Mouse (Mus musculus): ENCODE measurements around the gene Hhipl1. TPM values are rescaled to one million over a fixed set of nuclear protein-coding genes. Genes with fewer than 3 reads are reported as not detected.

Gene Hhipl1
- polyA plus RNA-seq, 1 experiment, result not detected

- peaks cover 58% of the 10 kb centered on the region for H3K4me1 ChIP-seq (ENCODE audit: control insufficient read depth, insufficient read depth, low read length)
- H3K27ac ChIP-seq (ENCODE audit: insufficient read depth, low read depth, low read length), result peak overlapping the region; percentile 55
- H3K4me3 ChIP-seq (ENCODE audit: insufficient read depth, low read depth, low read length), result no peak overlapping the region
Measured at GRCm38 (mm10) chr12:108308363-108308856, 2.3 kb downstream of the Hhipl1 start.

GRCm38 (mm10) chr12:108309116-108309794 lies 3.2 kb downstream of the Hhipl1 start:
- H3K4me3 ChIP-seq (ENCODE audit: insufficient read depth, low read depth, low read length), result no peak overlapping the region
- H3K27ac ChIP-seq (ENCODE audit: insufficient read depth, low read depth, low read length), result peak overlapping the region; percentile 55
- no peak for TF ChIP-seq CTCF (IDR thresholded peaks at IDR 0.05; ENCODE audit: insufficient read depth, low read depth, low read length)
- TF ChIP-seq POLR2A (IDR thresholded peaks at IDR 0.05; ENCODE audit: insufficient read depth, low read depth, low read length), result no peak
- WGBS, result 38% methylated on average over 8 of the region's 8 CpGs
- H3K4me1 ChIP-seq (ENCODE audit: control insufficient read depth, insufficient read depth, low read length), result peaks cover 54% of the 10 kb centered on the region

More at GRCm38 (mm10) chr12:108308363-108308856, 2.3 kb downstream of the Hhipl1 start:
- WGBS, result 83% methylated on average over 16 of the region's 16 CpGs
- TF ChIP-seq CTCF (IDR thresholded peaks at IDR 0.05; ENCODE audit: insufficient read depth, low read depth, low read length) (no peak), POLR2A (IDR thresholded peaks at IDR 0.05; ENCODE audit: insufficient read depth, low read depth, low read length) (no peak)

- 88% methylated on average over 4 of the region's 4 CpGs for WGBS
- Histone ChIP-seq H3K4me3 (ENCODE audit: insufficient read depth, low read depth, low read length) (no peak overlapping the region), H3K27ac (ENCODE audit: insufficient read depth, low read depth, low read length) (peak overlapping the region; percentile 76), H3K4me1 (ENCODE audit: control insufficient read depth, insufficient read depth, low read length) (peaks cover 48% of the 10 kb centered on the region)
- no peak for TF ChIP-seq POLR2A (IDR thresholded peaks at IDR 0.05; ENCODE audit: insufficient read depth, low read depth, low read length)
- no peak for TF ChIP-seq CTCF (IDR thresholded peaks at IDR 0.05; ENCODE audit: insufficient read depth, low read depth, low read length)
Measured at GRCm38 (mm10) chr12:108310041-108310440, 4.0 kb downstream of the Hhipl1 start.

- WGBS, result 39% methylated on average over 7 of the region's 7 CpGs
- H3K4me3 ChIP-seq (ENCODE audit: insufficient read depth, low read depth, low read length), result no peak overlapping the region
- peak overlapping the region; percentile 76 for H3K27ac ChIP-seq (ENCODE audit: insufficient read depth, low read depth, low read length)
- TF ChIP-seq CTCF (IDR thresholded peaks at IDR 0.05; ENCODE audit: insufficient read depth, low read depth, low read length), result no peak
- TF ChIP-seq POLR2A (IDR thresholded peaks at IDR 0.05; ENCODE audit: insufficient read depth, low read depth, low read length), result no peak
- H3K4me1 ChIP-seq (ENCODE audit: control insufficient read depth, insufficient read depth, low read length), result peaks cover 47% of the 10 kb centered on the region
Measured at GRCm38 (mm10) chr12:108310456-108311027, 4.5 kb downstream of the Hhipl1 start.

- no peak for TF ChIP-seq POLR2A (IDR thresholded peaks at IDR 0.05; ENCODE audit: insufficient read depth, low read depth, low read length)
- no peak for TF ChIP-seq CTCF (IDR thresholded peaks at IDR 0.05; ENCODE audit: insufficient read depth, low read depth, low read length)
- H3K27ac ChIP-seq (ENCODE audit: insufficient read depth, low read depth, low read length), result no peak overlapping the region
- H3K4me3 ChIP-seq (ENCODE audit: insufficient read depth, low read depth, low read length), result no peak overlapping the region
- 95% methylated on average over 27 of the region's 27 CpGs for WGBS
- peaks cover 41% of the 10 kb centered on the region for H3K4me1 ChIP-seq (ENCODE audit: control insufficient read depth, insufficient read depth, low read length)
Measured at GRCm38 (mm10) chr12:108311741-108312290, 5.7 kb downstream of the Hhipl1 start.

GRCm38 (mm10) chr12:108312432-108312851 lies 6.4 kb downstream of the Hhipl1 start:
- no peak overlapping the region for H3K27ac ChIP-seq (ENCODE audit: insufficient read depth, low read depth, low read length)
- TF ChIP-seq CTCF (IDR thresholded peaks at IDR 0.05; ENCODE audit: insufficient read depth, low read depth, low read length), result no peak
- no peak for TF ChIP-seq POLR2A (IDR thresholded peaks at IDR 0.05; ENCODE audit: insufficient read depth, low read depth, low read length)
- no peak overlapping the region for H3K4me3 ChIP-seq (ENCODE audit: insufficient read depth, low read depth, low read length)
- WGBS, result 82% methylated on average over 6 of the region's 6 CpGs
- H3K4me1 ChIP-seq (ENCODE audit: control insufficient read depth, insufficient read depth, low read length), result peaks cover 42% of the 10 kb centered on the region

GRCm38 (mm10) chr12:108313244-108313772 lies 7.2 kb downstream of the Hhipl1 start:
- no peak for TF ChIP-seq CTCF (IDR thresholded peaks at IDR 0.05; ENCODE audit: insufficient read depth, low read depth, low read length)
- no peak for TF ChIP-seq POLR2A (IDR thresholded peaks at IDR 0.05; ENCODE audit: insufficient read depth, low read depth, low read length)
- Histone ChIP-seq H3K27ac (ENCODE audit: insufficient read depth, low read depth, low read length) (no peak overlapping the region), H3K4me1 (ENCODE audit: control insufficient read depth, insufficient read depth, low read length) (peaks cover 35% of the 10 kb centered on the region), H3K4me3 (ENCODE audit: insufficient read depth, low read depth, low read length) (no peak overlapping the region)
- 96% methylated on average over 1 of the region's 1 CpGs for WGBS

- H3K27ac ChIP-seq (ENCODE audit: insufficient read depth, low read depth, low read length), result no peak overlapping the region
- peaks cover 14% of the 10 kb centered on the region for H3K4me1 ChIP-seq (ENCODE audit: control insufficient read depth, insufficient read depth, low read length)
- no peak overlapping the region for H3K4me3 ChIP-seq (ENCODE audit: insufficient read depth, low read depth, low read length)
- WGBS, result 85% methylated on average over 10 of the region's 10 CpGs
- TF ChIP-seq POLR2A (IDR thresholded peaks at IDR 0.05; ENCODE audit: insufficient read depth, low read depth, low read length), result no peak
- no peak for TF ChIP-seq CTCF (IDR thresholded peaks at IDR 0.05; ENCODE audit: insufficient read depth, low read depth, low read length)
Measured at GRCm38 (mm10) chr12:108315818-108316217, 9.7 kb downstream of the Hhipl1 start.

- H3K27ac ChIP-seq (ENCODE audit: insufficient read depth, low read depth, low read length), result no peak overlapping the region
- 70% methylated on average over 6 of the region's 6 CpGs for WGBS
- TF ChIP-seq POLR2A (IDR thresholded peaks at IDR 0.05; ENCODE audit: insufficient read depth, low read depth, low read length) (no peak), CTCF (IDR thresholded peaks at IDR 0.05; ENCODE audit: insufficient read depth, low read depth, low read length) (no peak)
- no peak overlapping the region for H3K4me3 ChIP-seq (ENCODE audit: insufficient read depth, low read depth, low read length)
- H3K4me1 ChIP-seq (ENCODE audit: control insufficient read depth, insufficient read depth, low read length), result peaks cover 11% of the 10 kb centered on the region; the same call in 1 of the 2 replicates
Measured at GRCm38 (mm10) chr12:108316655-108317054, 10.6 kb downstream of the Hhipl1 start.
